Mouse (Mus musculus): ENCODE data around the gene Rptor.

Gene Rptor

GRCm38 (mm10) chr11:119788919-119789713 lies 186.4 kb downstream of the Rptor start:
- no peak for DNase-seq

- no peak for DNase-seq
These were observed 189.3 kb downstream of the Rptor start for GRCm38 (mm10) chr11:119791923-119792564.

GRCm38 (mm10) chr11:119793378-119793777 lies 190.7 kb downstream of the Rptor start:
- DNase-seq: no peak

- DNase-seq: no peak
These were observed 191.3 kb downstream of the Rptor start for GRCm38 (mm10) chr11:119794020-119794419.

- no peak for DNase-seq
These were observed 192.0 kb downstream of the Rptor start for GRCm38 (mm10) chr11:119794671-119795070.

GRCm38 (mm10) chr11:119796406-119796805 lies 193.7 kb downstream of the Rptor start:
- DNase-seq: no peak

GRCm38 (mm10) chr11:119796846-119797245 lies 194.1 kb downstream of the Rptor start:
- DNase-seq: no peak

- DNase-seq: no peak
These were observed 196.8 kb downstream of the Rptor start for GRCm38 (mm10) chr11:119799536-119799935.

GRCm38 (mm10) chr11:119801855-119802254 lies 199.2 kb downstream of the Rptor start:
- DNase-seq: peak; percentile 42 to 69

- no peak for DNase-seq
These were observed 200.2 kb downstream of the Rptor start for GRCm38 (mm10) chr11:119802947-119803346.

GRCm38 (mm10) chr11:119804392-119804791 lies 201.7 kb downstream of the Rptor start:
- no peak for DNase-seq

- no peak for DNase-seq
These were observed 202.5 kb downstream of the Rptor start for GRCm38 (mm10) chr11:119805112-119805750.

GRCm38 (mm10) chr11:119806539-119806938 lies 203.8 kb downstream of the Rptor start:
- DNase-seq: no peak

GRCm38 (mm10) chr11:119807431-119808031 lies 204.8 kb downstream of the Rptor start:
- DNase-seq: no peak

GRCm38 (mm10) chr11:119808647-119809280 lies 206.1 kb downstream of the Rptor start:
- no peak for DNase-seq

- no peak for DNase-seq
These were observed 206.6 kb downstream of the Rptor start for GRCm38 (mm10) chr11:119809309-119809708.

GRCm38 (mm10) chr11:119811022-119811421 lies 208.3 kb downstream of the Rptor start:
- peak in 1 of 2 experiments; percentile 26 for DNase-seq

- DNase-seq: no peak
These were observed 208.9 kb downstream of the Rptor start for GRCm38 (mm10) chr11:119811598-119811997.

GRCm38 (mm10) chr11:119812093-119812492 lies 209.4 kb downstream of the Rptor start:
- no peak for DNase-seq

GRCm38 (mm10) chr11:119814035-119814558 lies 211.4 kb downstream of the Rptor start:
- DNase-seq: no peak

- DNase-seq: no peak
These were observed 214.2 kb downstream of the Rptor start for GRCm38 (mm10) chr11:119816798-119817361.

GRCm38 (mm10) chr11:119817362-119817837 lies 214.7 kb downstream of the Rptor start:
- no peak for DNase-seq

All from thymus, postnatal 36 days (tissue).